ENCODE assay signal across 7 mouse cellular contexts in the genomic region with DNA sequence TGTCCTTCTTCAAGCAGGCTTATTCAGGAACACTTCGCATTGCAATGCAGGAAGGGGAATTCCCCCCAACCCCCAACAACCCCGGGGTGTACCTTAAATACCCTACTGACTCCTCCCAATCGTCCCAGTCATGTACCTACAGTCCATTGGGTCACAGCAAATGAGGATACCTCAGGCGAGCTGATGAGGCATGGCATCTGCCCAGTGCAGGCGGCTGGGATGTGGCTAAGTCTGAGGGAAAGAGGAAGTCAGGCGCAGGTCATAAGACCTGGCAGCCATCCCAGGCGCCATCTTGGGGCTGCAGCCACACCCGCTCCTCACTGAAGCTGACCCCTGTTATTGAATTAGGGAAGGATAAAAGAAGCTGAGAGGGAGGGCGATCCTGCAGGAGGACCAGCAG.
"Had no signal": no experiment of that assay in that cellular context is flagged by ENCODE, and none has a peak within 500 bp of the region (broad histone marks: within the 10 kb centered on the region; RNA-seq: fewer than 3 reads in every experiment).

No protein-coding gene starts in this region.

- ATAC-seq: liver, embryonic 12.5 days; midbrain, embryonic 13.5 days had no signal

- DNase-seq: kidney, postnatal 10 days; kidney, postnatal 4 days; right cerebral cortex, postnatal 14 days; thymus, adult 2 months; thymus, postnatal 4 days had no signal
